Mouse (Mus musculus) testis, adult 2 months (tissue): ENCODE measurements around the gene Speg.

ENCODE experiments used
- CTCF ChIP-seq: fragments of 200-500 bp; IDR thresholded peaks from 2 replicates; pipeline ENCODE4 v1.5.1; 2012; ENCODE audit warnings: low read depth, mild to moderate bottlenecking, inconsistent platforms, low read length, moderate library complexity; ENCODE audit not compliant: control insufficient read depth, insufficient read depth, insufficient replicate concordance
- POLR2A ChIP-seq: fragments of 200-500 bp; IDR thresholded peaks from 2 replicates; pipeline ENCODE4 v1.6.1; 2012; ENCODE audit warnings: low read depth, mild to moderate bottlenecking, inconsistent platforms, low read length, moderate library complexity; ENCODE audit not compliant: control insufficient read depth

- TF ChIP-seq POLR2A, result no peak
- no peak for TF ChIP-seq CTCF
These were observed 13.1 kb downstream of the Speg start for GRCm38 (mm10) chr1:75387929-75388897.
